Mouse (Mus musculus): ENCODE measurements around the gene Prkar1b. TPM values are rescaled to one million over a fixed set of nuclear protein-coding genes. Genes with fewer than 3 reads are reported as not detected.

Prkar1b gene
- polyA plus RNA-seq, 1 experiment: 1.4 TPM

GRCm38 (mm10) chr5:139114876-139115275, 34.9 kb downstream of the Prkar1b start:
- no peaks in the 10 kb centered on the region for H3K36me3 ChIP-seq (replicated peaks; ENCODE audit: low read length)
- H3K27me3 ChIP-seq (replicated peaks): peaks cover 55% of the 10 kb centered on the region
- no peak for TF ChIP-seq FLI1 (IDR thresholded peaks at IDR 0.05; ENCODE audit: low read length)
- TF ChIP-seq GATA1 (IDR thresholded peaks at IDR 0.05; ENCODE audit: borderline replicate concordance, low read length): no peak
- no peak overlapping the region for H3K4me3 ChIP-seq (replicated peaks)
- peaks cover 34% of the 10 kb centered on the region for H3K4me1 ChIP-seq
- H3K9me3 ChIP-seq: no peaks in the 10 kb centered on the region

- no peaks in the 10 kb centered on the region for H3K36me3 ChIP-seq (replicated peaks; ENCODE audit: low read length)
- no peak for TF ChIP-seq FLI1 (IDR thresholded peaks at IDR 0.05; ENCODE audit: low read length)
- no peak for TF ChIP-seq GATA1 (IDR thresholded peaks at IDR 0.05; ENCODE audit: borderline replicate concordance, low read length)
- H3K9me3 ChIP-seq: no peaks in the 10 kb centered on the region
- no peak overlapping the region for H3K4me3 ChIP-seq (replicated peaks)
- peaks cover 23% of the 10 kb centered on the region for H3K4me1 ChIP-seq
- H3K27me3 ChIP-seq (replicated peaks): peaks cover 61% of the 10 kb centered on the region
These were observed 37.4 kb downstream of the Prkar1b start for GRCm38 (mm10) chr5:139112418-139112817.

GRCm38 (mm10) chr5:139111991-139112390, 37.8 kb downstream of the Prkar1b start:
- no peaks in the 10 kb centered on the region for H3K36me3 ChIP-seq (replicated peaks; ENCODE audit: low read length)
- no peak for TF ChIP-seq GATA1 (IDR thresholded peaks at IDR 0.05; ENCODE audit: borderline replicate concordance, low read length)
- no peaks in the 10 kb centered on the region for H3K9me3 ChIP-seq
- no peak overlapping the region for H3K4me3 ChIP-seq (replicated peaks)
- H3K4me1 ChIP-seq: peaks cover 23% of the 10 kb centered on the region
- H3K27me3 ChIP-seq (replicated peaks): peaks cover 56% of the 10 kb centered on the region

GRCm38 (mm10) chr5:139110140-139110855, 39.5 kb downstream of the Prkar1b start:
- H3K27me3 ChIP-seq (replicated peaks): peaks cover 54% of the 10 kb centered on the region
- peaks cover 23% of the 10 kb centered on the region for H3K4me1 ChIP-seq
- TF ChIP-seq FLI1 (IDR thresholded peaks at IDR 0.05; ENCODE audit: low read length): no peak
- no peak for TF ChIP-seq GATA1 (IDR thresholded peaks at IDR 0.05; ENCODE audit: borderline replicate concordance, low read length)
- no peaks in the 10 kb centered on the region for H3K9me3 ChIP-seq
- H3K36me3 ChIP-seq (replicated peaks; ENCODE audit: low read length): no peaks in the 10 kb centered on the region
- no peak overlapping the region for H3K4me3 ChIP-seq (replicated peaks)

GRCm38 (mm10) chr5:139107815-139108214, 42.0 kb downstream of the Prkar1b start:
- peak overlapping the region; percentile 4 for H3K4me3 ChIP-seq (replicated peaks)
- TF ChIP-seq GATA1 (IDR thresholded peaks at IDR 0.05; ENCODE audit: borderline replicate concordance, low read length): no peak
- no peak for TF ChIP-seq FLI1 (IDR thresholded peaks at IDR 0.05; ENCODE audit: low read length)

GRCm38 (mm10) chr5:139101783-139102182, 48.0 kb downstream of the Prkar1b start:
- peaks cover 24% of the 10 kb centered on the region for H3K9me3 ChIP-seq
- peaks cover 11% of the 10 kb centered on the region for H3K36me3 ChIP-seq (replicated peaks; ENCODE audit: low read length)
- H3K27me3 ChIP-seq (replicated peaks): peaks cover 6% of the 10 kb centered on the region
- TF ChIP-seq GATA1 (IDR thresholded peaks at IDR 0.05; ENCODE audit: borderline replicate concordance, low read length) (no peak), FLI1 (IDR thresholded peaks at IDR 0.05; ENCODE audit: low read length) (no peak)
- peaks cover 62% of the 10 kb centered on the region for H3K4me1 ChIP-seq
- H3K4me3 ChIP-seq (replicated peaks): no peak overlapping the region

More at GRCm38 (mm10) chr5:139107815-139108214, 42.0 kb downstream of the Prkar1b start:
- peaks cover 32% of the 10 kb centered on the region for H3K4me1 ChIP-seq
- H3K36me3 ChIP-seq (replicated peaks; ENCODE audit: low read length): no peaks in the 10 kb centered on the region
- H3K9me3 ChIP-seq: peaks cover 12% of the 10 kb centered on the region
- peaks cover 47% of the 10 kb centered on the region for H3K27me3 ChIP-seq (replicated peaks)

- Histone ChIP-seq H3K36me3 (replicated peaks; ENCODE audit: low read length) (peaks cover 11% of the 10 kb centered on the region), H3K9me3 (peaks cover 27% of the 10 kb centered on the region), H3K4me3 (replicated peaks) (peak overlapping the region; percentile 65), H3K4me1 (peaks cover 75% of the 10 kb centered on the region), H3K27me3 (replicated peaks) (peaks cover 8% of the 10 kb centered on the region)
- TF ChIP-seq FLI1 (IDR thresholded peaks at IDR 0.05; ENCODE audit: low read length) (no peak), GATA1 (IDR thresholded peaks at IDR 0.05; ENCODE audit: borderline replicate concordance, low read length) (no peak)
These were observed 50.5 kb downstream of the Prkar1b start for GRCm38 (mm10) chr5:139098991-139099972.

- no peak for TF ChIP-seq GATA1 (IDR thresholded peaks at IDR 0.05; ENCODE audit: borderline replicate concordance, low read length)
- TF ChIP-seq FLI1 (IDR thresholded peaks at IDR 0.05; ENCODE audit: low read length): no peak
- peaks cover 23% of the 10 kb centered on the region for H3K9me3 ChIP-seq
- H3K4me1 ChIP-seq: peaks cover 52% of the 10 kb centered on the region
- peaks cover 32% of the 10 kb centered on the region for H3K27me3 ChIP-seq (replicated peaks)
- H3K4me3 ChIP-seq (replicated peaks): no peak overlapping the region
- H3K36me3 ChIP-seq (replicated peaks; ENCODE audit: low read length): peaks cover 11% of the 10 kb centered on the region
These were observed 54.3 kb downstream of the Prkar1b start for GRCm38 (mm10) chr5:139095297-139096110.

- Histone ChIP-seq H3K36me3 (replicated peaks; ENCODE audit: low read length) (peaks cover 11% of the 10 kb centered on the region), H3K4me3 (replicated peaks) (no peak overlapping the region), H3K4me1 (peaks cover 44% of the 10 kb centered on the region), H3K27me3 (replicated peaks) (peaks cover 47% of the 10 kb centered on the region), H3K9me3 (peaks cover 23% of the 10 kb centered on the region)
- no peak for TF ChIP-seq FLI1 (IDR thresholded peaks at IDR 0.05; ENCODE audit: low read length)
- TF ChIP-seq GATA1 (IDR thresholded peaks at IDR 0.05; ENCODE audit: borderline replicate concordance, low read length): no peak
These were observed 56.3 kb downstream of the Prkar1b start for GRCm38 (mm10) chr5:139093534-139093933.
